8 mouse cellular contexts compared by ENCODE assay signal in the genomic region with DNA sequence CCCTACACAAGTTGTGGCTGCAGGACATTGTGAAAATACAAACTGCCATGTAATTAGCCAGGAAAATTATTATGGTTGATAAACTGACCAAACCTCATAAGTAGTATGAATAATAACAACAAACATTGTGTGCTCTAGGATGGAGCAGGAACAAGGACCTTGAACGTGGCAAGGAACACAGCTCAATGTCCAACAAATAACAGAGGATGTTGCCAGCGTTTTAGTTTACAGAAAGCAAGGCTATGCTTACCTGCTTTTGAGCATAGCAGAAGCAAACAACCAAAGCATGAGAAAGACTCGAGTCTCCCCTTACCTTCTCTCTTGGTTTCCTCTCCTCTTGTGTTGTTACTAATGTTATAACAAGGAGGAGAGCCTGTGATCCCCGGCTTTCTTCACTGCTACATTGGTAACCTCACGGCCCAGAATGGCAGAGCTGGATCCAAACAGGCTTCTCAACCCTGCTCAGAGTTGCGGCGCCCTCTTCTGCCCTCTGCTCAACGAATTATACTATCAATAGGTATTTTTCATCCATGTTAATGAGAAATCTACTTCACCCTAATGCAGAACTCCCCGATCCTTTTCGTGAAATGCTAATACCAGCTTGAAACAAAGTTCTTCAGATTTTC. TPM values are rescaled to one million over a fixed set of nuclear protein-coding genes. Genes with fewer than 3 reads are reported as not detected.
A peak's percentile ranks its signal among the peaks of the same experiment; 100 is the strongest.
DNase-seq lines count a peak whose midpoint lies in the region; ATAC-seq and TF ChIP-seq lines count a peak whose summit lies in the region.

No protein-coding gene starts in this region.

- peak overlapping the region; percentile 54 for H3K27ac ChIP-seq in heart, embryonic 11.5 days (ENCODE audit: low read depth, low read length)
- peak overlapping the region; percentile 61; the same call in 1 of the 2 replicates for H3K27ac ChIP-seq in ES-E14 (ENCODE audit: insufficient read depth, low read depth, low read length, poor library complexity, severe bottlenecking)
- peak overlapping the region; percentile 96; the same call in 1 of the 2 replicates for H3K27ac ChIP-seq in embryonic facial prominence, embryonic 13.5 days
- H3K27ac ChIP-seq in intestine, embryonic 14.5 days (ENCODE audit: low read depth), result peak overlapping the region; percentile 71
- peak overlapping the region; percentile 94; the same call in 1 of the 2 replicates for H3K27ac ChIP-seq in midbrain, embryonic 12.5 days (replicated peaks)

- H3K9me3 ChIP-seq in heart, embryonic 11.5 days (replicated peaks; ENCODE audit: control insufficient read depth, low read length), result no peaks in the 10 kb centered on the region
- no peaks in the 10 kb centered on the region for H3K9me3 ChIP-seq in ES-E14 (ENCODE audit: control insufficient read depth, insufficient read depth, low read depth, low read length)
- no peaks in the 10 kb centered on the region for H3K9me3 ChIP-seq in embryonic facial prominence, embryonic 13.5 days
- no peaks in the 10 kb centered on the region for H3K9me3 ChIP-seq in intestine, embryonic 14.5 days (ENCODE audit: control insufficient read depth, low read length)
- H3K9me3 ChIP-seq in midbrain, embryonic 12.5 days, result no peaks in the 10 kb centered on the region

- no peak for DNase-seq in heart, adult 8-10 months (ENCODE audit: low spot score)
- DNase-seq in ES-E14 (ENCODE audit: low read depth, low spot score), result no peak
- DNase-seq in intestine, embryonic 14.5 days (ENCODE audit: low spot score), result no peak
- DNase-seq in gastrocnemius, postnatal 25 days, result no peak
- no peak for DNase-seq in ovary, postnatal 10 days (ENCODE audit: low spot score)

- H3K4me1 ChIP-seq in heart, embryonic 11.5 days (ENCODE audit: control insufficient read depth, insufficient read depth, low read length), result peaks cover 29% of the 10 kb centered on the region
- H3K4me1 ChIP-seq in ES-E14 (ENCODE audit: control insufficient read depth in 2 of 2, insufficient read depth in 2 of 2, low read length in 2 of 2, poor library complexity in 1 of 2), result peaks cover 13 to 21% of the 10 kb centered on the region in 2 experiments
- H3K4me1 ChIP-seq in embryonic facial prominence, embryonic 13.5 days, result peaks cover 53% of the 10 kb centered on the region
- peaks cover 49% of the 10 kb centered on the region for H3K4me1 ChIP-seq in intestine, embryonic 14.5 days (replicated peaks; ENCODE audit: control insufficient read depth, insufficient read depth, low read length)
- H3K4me1 ChIP-seq in midbrain, embryonic 12.5 days, result peaks cover 44% of the 10 kb centered on the region

- H3K4me2 ChIP-seq in heart, embryonic 11.5 days, result peak overlapping the region; percentile 72
- peak overlapping the region; percentile 69 for H3K4me2 ChIP-seq in embryonic facial prominence, embryonic 13.5 days
- peak overlapping the region; percentile 71 for H3K4me2 ChIP-seq in intestine, embryonic 14.5 days (ENCODE audit: low read length)
- H3K4me2 ChIP-seq in midbrain, embryonic 12.5 days (replicated peaks), result peak overlapping the region; percentile 60

- H3K9ac ChIP-seq in heart, embryonic 11.5 days (ENCODE audit: low read depth, low read length), result peak overlapping the region; percentile 40
- H3K9ac ChIP-seq in ES-E14 (ENCODE audit: insufficient read depth, low read depth, low read length, poor library complexity, severe bottlenecking), result peak overlapping the region; percentile 77; the same call in 1 of the 2 replicates
- H3K9ac ChIP-seq in embryonic facial prominence, embryonic 13.5 days, result peak overlapping the region; percentile 58; the same call in 1 of the 2 replicates
- peak overlapping the region; percentile 43 for H3K9ac ChIP-seq in intestine, embryonic 14.5 days (ENCODE audit: low read length)
- H3K9ac ChIP-seq in midbrain, embryonic 12.5 days (replicated peaks), result peak overlapping the region; percentile 31; the same call in 1 of the 2 replicates

- ATAC-seq in heart, embryonic 11.5 days (replicated peaks; ENCODE audit: insufficient number of reproducible peaks, low FRiP score, low TSS enrichment), result no peak
- no peak for ATAC-seq in embryonic facial prominence, embryonic 13.5 days (ENCODE audit: insufficient number of reproducible peaks, insufficient read depth, low FRiP score, low TSS enrichment, low read depth)
- ATAC-seq in intestine, embryonic 14.5 days (replicated peaks; ENCODE audit: low FRiP score, low TSS enrichment, low read depth), result no peak
- no peak for ATAC-seq in midbrain, embryonic 12.5 days (ENCODE audit: low FRiP score, low read depth)

- H3K4me3 ChIP-seq in heart, embryonic 11.5 days (ENCODE audit: low read depth, low read length), result peak overlapping the region; percentile 97
- H3K4me3 ChIP-seq in ES-E14 (ENCODE audit: insufficient read depth in 1 of 2, low read depth in 1 of 2, low read length in 2 of 2, poor library complexity in 1 of 2, severe bottlenecking in 1 of 2), result peak overlapping the region; percentile 79 to 80
- H3K4me3 ChIP-seq in embryonic facial prominence, embryonic 13.5 days, result peak overlapping the region; percentile 98
- peak overlapping the region; percentile 86 for H3K4me3 ChIP-seq in intestine, embryonic 14.5 days (ENCODE audit: low read depth, low read length)
- H3K4me3 ChIP-seq in midbrain, embryonic 12.5 days, result peak overlapping the region; percentile 68; the same call in 1 of the 2 replicates

- WGBS in heart, embryonic 11.5 days (ENCODE audit: insufficient replicate concordance), result 41% methylated on average over 10 of the region's 10 CpGs
- WGBS in embryonic facial prominence, embryonic 13.5 days, result 51% methylated on average over 10 of the region's 10 CpGs
- WGBS in intestine, embryonic 14.5 days, result 32% methylated on average over 10 of the region's 10 CpGs
- 48% methylated on average over 10 of the region's 10 CpGs for WGBS in midbrain, embryonic 12.5 days

- no peaks in the 10 kb centered on the region for H3K27me3 ChIP-seq in heart, embryonic 11.5 days (ENCODE audit: control insufficient read depth, insufficient read depth, low read length)
- no peaks in the 10 kb centered on the region for H3K27me3 ChIP-seq in embryonic facial prominence, embryonic 13.5 days
- no peaks in the 10 kb centered on the region for H3K27me3 ChIP-seq in intestine, embryonic 14.5 days (replicated peaks; ENCODE audit: control insufficient read depth, insufficient read depth, low read length)
- no peaks in the 10 kb centered on the region for H3K27me3 ChIP-seq in midbrain, embryonic 12.5 days

- no peaks in the 10 kb centered on the region for H3K36me3 ChIP-seq in heart, embryonic 11.5 days (ENCODE audit: control insufficient read depth, insufficient read depth, low read length)
- no peaks in the 10 kb centered on the region for H3K36me3 ChIP-seq in ES-E14 (ENCODE audit: control insufficient read depth, insufficient read depth, low read length, poor library complexity, severe bottlenecking)
- H3K36me3 ChIP-seq in embryonic facial prominence, embryonic 13.5 days, result no peaks in the 10 kb centered on the region
- no peaks in the 10 kb centered on the region for H3K36me3 ChIP-seq in intestine, embryonic 14.5 days (ENCODE audit: control insufficient read depth, insufficient read depth, low read length)
- no peaks in the 10 kb centered on the region for H3K36me3 ChIP-seq in midbrain, embryonic 12.5 days

- in situ Hi-C loops in ES-E14 (cut with MboI; ENCODE audit: low sequenced_read_pairs in 2 of 2, unreplicated experiment in 2 of 2), result no loop called here

TF ChIP-seq in ES-E14, 5 proteins besides CTCF, POLR2A, EP300 and RAD21:
- no peak for TF ChIP-seq HCFC1 (IDR thresholded peaks at IDR 0.05; ENCODE audit: borderline replicate concordance, insufficient read depth, low read length)

RNA-seq across cellular contexts. Expression of a gene that starts 0.7 kb away (rescaled TPM):
- 11.4 and 11.8 TPM in 2 replicates for polyA plus RNA-seq in heart, embryonic 11.5 days (2014; fragmentation: Nextera tagmentation; extraction: Ambion mirVana)
- total RNA-seq in heart, adult 8-10 months (2022), result 10 to 100 TPM in 3 of 4 experiments, 1 to 10 TPM in 1; 9.8 to 11.6 (median 10.8) TPM
- 8.5 and 9.8 TPM in 2 replicates for total RNA-seq in ES-E14 (2012; rRNA removed)
- polyA plus RNA-seq in embryonic facial prominence, embryonic 13.5 days (2015; fragmentation: Nextera tagmentation; extraction: Ambion mirVana), result 15.2 and 16.6 TPM in 2 replicates
- 16.4 and 18.2 TPM in 2 replicates for polyA plus RNA-seq in intestine, embryonic 14.5 days (2014; fragmentation: Nextera tagmentation; extraction: Ambion mirVana)
- polyA plus RNA-seq in midbrain, embryonic 12.5 days (2016; fragmentation: Nextera tagmentation; extraction: Ambion mirVana), result 17.7 and 19.1 TPM in 2 replicates
- total RNA-seq in gastrocnemius, postnatal 25 days (2021), result 1 to 10 TPM; 8.2 to 9.0 TPM

RNA-seq across cellular contexts. Expression of a gene that starts 45.1 kb away (rescaled TPM):
- polyA plus RNA-seq in heart, embryonic 11.5 days (2014; fragmentation: Nextera tagmentation; extraction: Ambion mirVana), result 45.8 and 52.1 TPM in 2 replicates
- total RNA-seq in heart, adult 8-10 months (2022), result 100 to 1,000 TPM; 450 to 472 (median 462) TPM
- 5.4 and 6.3 TPM in 2 replicates for total RNA-seq in ES-E14 (2012; rRNA removed)
- 33.3 and 36.0 TPM in 2 replicates for polyA plus RNA-seq in embryonic facial prominence, embryonic 13.5 days (2015; fragmentation: Nextera tagmentation; extraction: Ambion mirVana)
- 28.3 and 30.2 TPM in 2 replicates for polyA plus RNA-seq in intestine, embryonic 14.5 days (2014; fragmentation: Nextera tagmentation; extraction: Ambion mirVana)
- polyA plus RNA-seq in midbrain, embryonic 12.5 days (2016; fragmentation: Nextera tagmentation; extraction: Ambion mirVana), result 23.5 and 24.0 TPM in 2 replicates
- 10 to 100 TPM; 37.6 to 41.4 TPM for total RNA-seq in gastrocnemius, postnatal 25 days (2021)
